Mouse (Mus musculus) retina, postnatal 1 day (tissue): Measurements from ENCODE around the gene Gm10837.

ENCODE experiments used
- DNase-seq: peaks from one replicate; pipeline ENCODE4 v3.0.0-alpha.2; 2012

Gm10837 gene

GRCm38 (mm10) chr14:122535986-122536385 lies 45.6 kb downstream of the Gm10837 start:
- DNase-seq = no peak
